Mouse (Mus musculus) lung, adult 2 months (tissue): ENCODE data around the gene Rpn2. TPM values are rescaled to one million over a fixed set of nuclear protein-coding genes. Genes with fewer than 3 reads are reported as not detected.

ENCODE experiments used
- DNase-seq: peaks from one replicate; pipeline ENCODE4 v3.0.0; 2022
- H3K4me1 ChIP-seq: fragments of 200-500 bp; 2 replicates; pipeline ENCODE4 v1.6.1; 2011; ENCODE audit warnings: low read length; ENCODE audit not compliant: control insufficient read depth, insufficient read depth
- H3K4me3 ChIP-seq: fragments of 200-500 bp; replicated peaks from 2 replicates; pipeline ENCODE3; 2011; ENCODE audit warnings: low read depth, mild to moderate bottlenecking, control low read depth, low read length; ENCODE audit errors: extremely low read depth
- CTCF ChIP-seq: fragments of 200-500 bp; IDR thresholded peaks from 2 replicates; pipeline ENCODE4 v1.5.1; 2011; ENCODE audit warnings: mild to moderate bottlenecking, low read length, control low read depth; ENCODE audit not compliant: insufficient read depth
- POLR2A ChIP-seq: fragments of 200-500 bp; IDR thresholded peaks from 2 replicates; pipeline ENCODE4 v1.6.1; 2011; ENCODE audit warnings: low read depth, mild to moderate bottlenecking, control low read depth, low read length, borderline replicate concordance; ENCODE audit errors: extremely low read depth
- WGBS: fragments of 180-500 bp; shearing (Covaris S2); methylation state at CpG from one replicate; pipeline ENCODE4 v1.1.7; 2018; 5-methylcytosine and 5-hydroxymethylcytosine counted together
- polyA plus RNA-seq: library from polyadenylated mRNA; depleted of rRNA; stranded (reverse); fragments of >200 nt; gene quantifications from 2 replicates; pipeline ENCODE4 v1.2.3, GENCODE M21; 2012

Gene Rpn2
- polyA plus RNA-seq, 1 experiment: 205 TPM

GRCm38 (mm10) chr2:157322029-157322766 is 43.4 kb downstream of the Rpn2 start:
- no peak overlapping the region for H3K4me3 ChIP-seq
- no peak for DNase-seq
- WGBS: 80% methylated on average over 5 of the region's 5 CpGs

GRCm38 (mm10) chr2:157325238-157325637 is 46.4 kb downstream of the Rpn2 start:
- Histone ChIP-seq H3K4me1 (no peaks in the 10 kb centered on the region), H3K4me3 (no peak overlapping the region)
- DNase-seq: no peak
- WGBS: 68% methylated on average over 2 of the region's 2 CpGs
- TF ChIP-seq CTCF: no peak
- TF ChIP-seq POLR2A: no peak

More at GRCm38 (mm10) chr2:157322029-157322766, 43.4 kb downstream of the Rpn2 start:
- TF ChIP-seq CTCF (no peak), POLR2A (no peak)
- H3K4me1 ChIP-seq: no peaks in the 10 kb centered on the region

GRCm38 (mm10) chr2:157328106-157328505 is 49.3 kb downstream of the Rpn2 start:
- TF ChIP-seq CTCF: no peak
- no peak for TF ChIP-seq POLR2A
- H3K4me1 ChIP-seq: no peaks in the 10 kb centered on the region
- DNase-seq: no peak
- 68% methylated on average over 5 of the region's 5 CpGs for WGBS
- H3K4me3 ChIP-seq: no peak overlapping the region

GRCm38 (mm10) chr2:157328570-157328969 is 49.8 kb downstream of the Rpn2 start:
- TF ChIP-seq CTCF (no peak), POLR2A (no peak)
- no peak overlapping the region for H3K4me3 ChIP-seq
- DNase-seq: no peak
- no peaks in the 10 kb centered on the region for H3K4me1 ChIP-seq
- WGBS: 63% methylated on average over 11 of the region's 11 CpGs

- 83% methylated on average over 5 of the region's 5 CpGs for WGBS
- H3K4me1 ChIP-seq: no peaks in the 10 kb centered on the region
- no peak overlapping the region for H3K4me3 ChIP-seq
- DNase-seq: no peak
- TF ChIP-seq CTCF (no peak), POLR2A (no peak)
Measured at GRCm38 (mm10) chr2:157332059-157332458, 53.2 kb downstream of the Rpn2 start.

GRCm38 (mm10) chr2:157338663-157339062 is 59.8 kb downstream of the Rpn2 start:
- 33% methylated on average over 5 of the region's 5 CpGs for WGBS
- peak; percentile 61 for DNase-seq
- TF ChIP-seq CTCF (peak; percentile 85), POLR2A (no peak)
- Histone ChIP-seq H3K4me1 (no peaks in the 10 kb centered on the region), H3K4me3 (no peak overlapping the region)

- DNase-seq: no peak
- Histone ChIP-seq H3K4me3 (no peak overlapping the region), H3K4me1 (no peaks in the 10 kb centered on the region)
- WGBS: 65% methylated on average over 7 of the region's 7 CpGs
- no peak for TF ChIP-seq CTCF
- no peak for TF ChIP-seq POLR2A
Measured at GRCm38 (mm10) chr2:157339532-157339931, 60.7 kb downstream of the Rpn2 start.

GRCm38 (mm10) chr2:157340221-157340741 is 61.5 kb downstream of the Rpn2 start:
- H3K4me3 ChIP-seq: no peak overlapping the region
- WGBS: 50% methylated on average over 7 of the region's 7 CpGs
- DNase-seq: no peak
- TF ChIP-seq CTCF (no peak), POLR2A (peak; percentile 45; the same call in 1 of the 2 replicates)
- no peaks in the 10 kb centered on the region for H3K4me1 ChIP-seq

GRCm38 (mm10) chr2:157341554-157342270 is 62.9 kb downstream of the Rpn2 start:
- TF ChIP-seq CTCF (peak; percentile 95), POLR2A (no peak)
- Histone ChIP-seq H3K4me1 (no peaks in the 10 kb centered on the region), H3K4me3 (no peak overlapping the region)
- DNase-seq: peak; percentile 72
- WGBS: 54% methylated on average over 11 of the region's 11 CpGs

GRCm38 (mm10) chr2:157342328-157342926 is 63.6 kb downstream of the Rpn2 start:
- DNase-seq: no peak
- Histone ChIP-seq H3K4me3 (no peak overlapping the region), H3K4me1 (no peaks in the 10 kb centered on the region)
- TF ChIP-seq POLR2A (no peak), CTCF (no peak)
- 65% methylated on average over 5 of the region's 5 CpGs for WGBS
